Mouse (Mus musculus) forebrain, embryonic 12.5 days (tissue): Measurements from ENCODE around the gene Hba-a1. TPM values are rescaled to one million over a fixed set of nuclear protein-coding genes. Genes with fewer than 3 reads are reported as not detected.

Experiments
- ATAC-seq: fragments of 200-750 bp; cut with Nextera tagmentation; 2 replicates; pipeline ENCODE4 v1.8.0; 2017; ENCODE audit warnings: moderate TSS enrichment; ENCODE audit not compliant: low FRiP score
- H3K27ac ChIP-seq: fragments of 300-500 bp; sonication (generic); 2 replicates; pipeline ENCODE4 v1.5.1; 2016; ENCODE audit warnings: mild to moderate bottlenecking
- H3K27me3 ChIP-seq: fragments of 300-500 bp; sonication (generic); 2 replicates; pipeline ENCODE4 v1.6.1; 2016; ENCODE audit warnings: mild to moderate bottlenecking
- H3K36me3 ChIP-seq: fragments of 300-500 bp; sonication (generic); replicated peaks from 2 replicates; pipeline ENCODE4 v1.6.1; 2016; ENCODE audit warnings: mild to moderate bottlenecking
- H3K4me1 ChIP-seq: fragments of 300-500 bp; sonication (generic); 2 replicates; pipeline ENCODE4 v1.6.1; 2016
- H3K4me2 ChIP-seq: fragments of 300-500 bp; sonication (generic); 2 replicates; pipeline ENCODE4 v1.6.1; 2016; ENCODE audit warnings: mild to moderate bottlenecking, moderate library complexity
- H3K4me3 ChIP-seq: fragments of 300-500 bp; sonication (generic); replicated peaks from 2 replicates; pipeline ENCODE4 v1.5.1; 2016; ENCODE audit warnings: mild to moderate bottlenecking
- H3K9ac ChIP-seq: fragments of 300-500 bp; sonication (generic); 2 replicates; pipeline ENCODE4 v1.6.1; 2016; ENCODE audit warnings: mild to moderate bottlenecking
- H3K9me3 ChIP-seq: fragments of 300-500 bp; sonication (generic); 2 replicates; pipeline ENCODE4 v1.6.1; 2016
- WGBS: fragments of 180-500 bp; shearing (Covaris S2); methylation state at CpG from one replicate; pipeline ENCODE4 v1.1.7; 2016; 5-methylcytosine and 5-hydroxymethylcytosine counted together
- polyA plus RNA-seq: library from polyadenylated mRNA; unstranded; fragments of >200 nt; fragmentation: Nextera tagmentation; extraction: Ambion mirVana; gene quantifications from 2 replicates; pipeline ENCODE4 v1.2.1, GENCODE M21; 2016

The Hba-a1 gene
- polyA plus RNA-seq, 1 experiment from 2014 or later: 2,947 TPM

- H3K4me1 ChIP-seq: no peaks in the 10 kb centered on the region
- H3K36me3 ChIP-seq: peaks cover 72% of the 10 kb centered on the region
- WGBS: 96% methylated on average over 3 of the region's 3 CpGs
- H3K4me2 ChIP-seq: no peak overlapping the region
- H3K9ac ChIP-seq: no peak overlapping the region
- no peak overlapping the region for H3K4me3 ChIP-seq
- H3K27ac ChIP-seq: no peak overlapping the region
- H3K27me3 ChIP-seq: no peaks in the 10 kb centered on the region
- ATAC-seq: no peak
- no peaks in the 10 kb centered on the region for H3K9me3 ChIP-seq
These were observed 39.2 kb upstream of the Hba-a1 start for GRCm38 (mm10) chr11:32244064-32244463.

- Histone ChIP-seq H3K27me3 (no peaks in the 10 kb centered on the region), H3K36me3 (peaks cover 73% of the 10 kb centered on the region), H3K4me1 (no peaks in the 10 kb centered on the region), H3K4me3 (no peak overlapping the region), H3K9me3 (no peaks in the 10 kb centered on the region), H3K4me2 (no peak overlapping the region), H3K27ac (no peak overlapping the region), H3K9ac (no peak overlapping the region)
- no peak for ATAC-seq
- 97% methylated on average over 1 of the region's 1 CpGs for WGBS
These were observed 38.7 kb upstream of the Hba-a1 start for GRCm38 (mm10) chr11:32244617-32245016.

DNA sequence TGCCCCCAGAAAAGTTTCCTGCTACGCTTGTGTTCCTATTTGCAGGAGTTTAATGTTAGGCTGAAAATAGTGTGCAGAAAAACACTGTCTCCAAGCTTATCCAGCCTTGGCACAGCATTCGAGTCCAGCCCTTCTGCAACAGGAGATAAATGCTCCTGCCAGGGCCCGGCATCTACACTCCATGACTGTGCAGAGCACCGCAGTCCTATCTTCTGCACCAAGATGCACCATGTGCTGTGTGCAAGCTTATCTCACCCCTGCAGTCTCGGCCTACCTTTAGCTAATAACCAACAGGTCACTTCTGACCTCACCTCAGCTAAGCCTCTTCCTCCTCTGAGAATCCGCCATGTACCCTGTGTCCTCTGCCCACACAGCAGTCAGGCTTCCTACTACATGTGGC is 37.7 kb upstream of the Hba-a1 start:
- Histone ChIP-seq H3K4me1 (no peaks in the 10 kb centered on the region), H3K27ac (no peak overlapping the region), H3K9me3 (no peaks in the 10 kb centered on the region), H3K36me3 (peaks cover 73% of the 10 kb centered on the region), H3K27me3 (no peaks in the 10 kb centered on the region), H3K4me2 (no peak overlapping the region), H3K4me3 (no peak overlapping the region), H3K9ac (no peak overlapping the region)
- ATAC-seq: no peak
- WGBS: 93% methylated on average over 6 of the region's 6 CpGs

GRCm38 (mm10) chr11:32247068-32247467 is 36.2 kb upstream of the Hba-a1 start:
- peaks cover 72% of the 10 kb centered on the region for H3K36me3 ChIP-seq
- H3K4me1 ChIP-seq: no peaks in the 10 kb centered on the region
- no peaks in the 10 kb centered on the region for H3K9me3 ChIP-seq
- no peak overlapping the region for H3K4me3 ChIP-seq
- no peak for ATAC-seq
- no peak overlapping the region for H3K27ac ChIP-seq
- no peak overlapping the region for H3K9ac ChIP-seq
- no peaks in the 10 kb centered on the region for H3K27me3 ChIP-seq
- no peak overlapping the region for H3K4me2 ChIP-seq

DNA sequence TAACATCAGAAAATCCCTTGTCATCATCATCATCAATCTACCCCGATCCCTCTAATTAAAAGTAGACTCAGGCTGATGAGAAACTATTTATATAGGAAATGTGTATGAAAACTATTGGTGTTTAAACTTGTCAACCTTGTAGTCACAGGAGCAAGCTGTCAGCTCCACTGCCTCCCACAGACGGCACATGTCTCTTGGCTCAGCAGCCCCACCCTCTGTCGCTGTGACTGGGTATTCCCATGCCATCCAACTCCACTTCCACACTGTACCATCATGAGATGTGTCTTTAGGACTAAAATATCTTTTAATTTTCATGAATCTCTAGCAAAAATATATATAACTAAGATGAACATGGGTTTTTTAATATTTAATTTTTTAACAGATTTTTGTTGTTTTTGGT is 35.0 kb upstream of the Hba-a1 start:
- H3K36me3 ChIP-seq: peaks cover 78% of the 10 kb centered on the region

GRCm38 (mm10) chr11:32250880-32251763 is 32.2 kb upstream of the Hba-a1 start:
- peaks cover 73% of the 10 kb centered on the region for H3K36me3 ChIP-seq
- H3K9ac ChIP-seq: no peak overlapping the region
- no peaks in the 10 kb centered on the region for H3K9me3 ChIP-seq
- no peak overlapping the region for H3K4me2 ChIP-seq
- H3K27me3 ChIP-seq: no peaks in the 10 kb centered on the region
- ATAC-seq: no peak
- H3K27ac ChIP-seq: no peak overlapping the region
- H3K4me3 ChIP-seq: no peak overlapping the region
- no peaks in the 10 kb centered on the region for H3K4me1 ChIP-seq
- WGBS: 87% methylated on average over 8 of the region's 8 CpGs

More for the DNA sequence above, 35.0 kb upstream of the Hba-a1 start:
- H3K9me3 ChIP-seq: no peaks in the 10 kb centered on the region
- no peak for ATAC-seq
- 91% methylated on average over 3 of the region's 3 CpGs for WGBS
- no peaks in the 10 kb centered on the region for H3K4me1 ChIP-seq
- H3K4me2 ChIP-seq: no peak overlapping the region
- no peak overlapping the region for H3K4me3 ChIP-seq
- no peak overlapping the region for H3K27ac ChIP-seq
- H3K27me3 ChIP-seq: no peaks in the 10 kb centered on the region
- H3K9ac ChIP-seq: no peak overlapping the region

DNA sequence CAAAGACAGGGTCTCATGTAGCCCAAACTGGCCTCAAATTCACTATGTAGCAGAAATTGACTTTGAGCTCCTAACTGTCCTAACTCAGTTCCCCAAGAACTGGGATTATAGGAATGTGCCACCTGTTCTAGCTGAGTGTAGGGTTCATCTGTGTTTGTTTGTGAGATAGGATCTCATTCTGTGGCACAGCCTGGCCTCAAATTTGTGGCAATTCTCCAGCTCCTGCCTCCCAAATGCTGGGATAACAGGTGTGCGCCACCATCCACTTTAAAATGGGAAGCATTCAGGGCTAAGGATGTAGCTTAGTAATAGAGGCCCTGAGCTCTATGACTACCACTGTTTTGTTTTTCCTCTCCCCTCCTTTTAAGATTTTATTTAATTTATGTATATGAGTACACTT is 30.2 kb upstream of the Hba-a1 start:
- no peaks in the 10 kb centered on the region for H3K9me3 ChIP-seq
- no peaks in the 10 kb centered on the region for H3K4me1 ChIP-seq
- H3K4me2 ChIP-seq: no peak overlapping the region
- H3K36me3 ChIP-seq: peaks cover 55% of the 10 kb centered on the region
- 96% methylated on average over 1 of the region's 1 CpGs for WGBS
- no peaks in the 10 kb centered on the region for H3K27me3 ChIP-seq
- ATAC-seq: no peak
- H3K4me3 ChIP-seq: no peak overlapping the region
- H3K27ac ChIP-seq: no peak overlapping the region
- no peak overlapping the region for H3K9ac ChIP-seq

GRCm38 (mm10) chr11:32256146-32256545 is 27.2 kb upstream of the Hba-a1 start:
- WGBS: 89% methylated on average over 1 of the region's 1 CpGs
- peaks cover 43% of the 10 kb centered on the region for H3K36me3 ChIP-seq
- no peak overlapping the region for H3K27ac ChIP-seq
- H3K4me2 ChIP-seq: no peak overlapping the region
- no peaks in the 10 kb centered on the region for H3K27me3 ChIP-seq
- H3K9me3 ChIP-seq: no peaks in the 10 kb centered on the region
- no peaks in the 10 kb centered on the region for H3K4me1 ChIP-seq
- no peak overlapping the region for H3K9ac ChIP-seq
- no peak for ATAC-seq
- H3K4me3 ChIP-seq: no peak overlapping the region

DNA sequence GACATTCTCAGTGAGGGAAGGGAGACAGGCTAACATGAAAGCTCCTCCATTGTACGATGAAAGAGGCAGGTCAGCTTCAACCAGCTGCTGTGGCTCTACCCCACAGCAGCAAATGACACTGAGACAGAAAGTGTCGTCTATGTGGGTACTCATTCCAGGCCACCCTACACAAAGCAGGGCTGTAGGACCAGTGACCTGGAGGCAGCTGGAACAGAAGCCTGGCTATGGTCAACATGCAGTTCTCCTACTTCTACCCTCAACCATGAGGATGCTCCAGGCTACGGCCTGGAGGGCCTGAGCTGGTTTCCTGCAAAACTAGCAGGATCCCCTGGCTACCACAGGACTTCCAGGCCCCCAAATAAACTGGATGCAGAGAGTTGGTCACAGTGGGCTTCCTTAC is 26.7 kb upstream of the Hba-a1 start:
- Histone ChIP-seq H3K36me3 (peaks cover 40% of the 10 kb centered on the region), H3K4me2 (no peak overlapping the region), H3K4me1 (no peaks in the 10 kb centered on the region), H3K27me3 (no peaks in the 10 kb centered on the region), H3K9ac (no peak overlapping the region), H3K4me3 (no peak overlapping the region), H3K27ac (0 out of 2 replicates have a peak overlapping the region, but pooled peaks have one; percentile 4), H3K9me3 (no peaks in the 10 kb centered on the region)
- 85% methylated on average over 3 of the region's 3 CpGs for WGBS
- ATAC-seq: no peak

GRCm38 (mm10) chr11:32262674-32263415 is 20.5 kb upstream of the Hba-a1 start:
- no peak overlapping the region for H3K27ac ChIP-seq
- no peaks in the 10 kb centered on the region for H3K9me3 ChIP-seq
- no peak for ATAC-seq
- H3K4me3 ChIP-seq: no peak overlapping the region
- H3K36me3 ChIP-seq: peaks cover 19% of the 10 kb centered on the region
- no peak overlapping the region for H3K9ac ChIP-seq
- H3K4me2 ChIP-seq: no peak overlapping the region
- H3K27me3 ChIP-seq: no peaks in the 10 kb centered on the region
- H3K4me1 ChIP-seq: peaks cover 9% of the 10 kb centered on the region
- WGBS: 89% methylated on average over 10 of the region's 10 CpGs

- no peaks in the 10 kb centered on the region for H3K9me3 ChIP-seq
- H3K27ac ChIP-seq: no peak overlapping the region
- peaks cover 14% of the 10 kb centered on the region for H3K4me1 ChIP-seq
- no peak overlapping the region for H3K4me3 ChIP-seq
- H3K4me2 ChIP-seq: no peak overlapping the region
- peaks cover 14% of the 10 kb centered on the region for H3K27me3 ChIP-seq
- WGBS: 97% methylated on average over 3 of the region's 3 CpGs
- no peak for ATAC-seq
- no peak overlapping the region for H3K9ac ChIP-seq
- peaks cover 18% of the 10 kb centered on the region for H3K36me3 ChIP-seq
These were observed 18.1 kb upstream of the Hba-a1 start for GRCm38 (mm10) chr11:32265117-32265738.

DNA sequence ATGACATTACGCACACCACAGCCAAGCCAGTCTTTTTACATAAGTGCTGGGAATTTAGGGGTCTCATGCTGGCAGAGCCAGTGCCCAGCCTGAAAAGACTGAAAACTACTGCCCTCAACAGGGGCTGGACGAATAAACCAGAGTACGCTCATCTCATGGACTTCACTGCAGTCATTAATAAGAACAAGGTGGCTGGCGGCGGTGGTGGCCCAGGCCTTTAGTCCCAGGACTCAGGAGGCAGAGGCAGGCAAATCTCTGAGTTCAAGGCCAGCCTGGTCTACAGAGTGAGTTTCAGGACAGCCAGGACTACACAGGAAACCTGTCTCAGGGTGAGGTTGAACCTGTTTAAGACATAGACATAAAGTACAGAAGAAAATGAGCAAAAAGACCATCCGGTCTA is 17.1 kb upstream of the Hba-a1 start:
- H3K27ac ChIP-seq: no peak overlapping the region
- 90% methylated on average over 6 of the region's 6 CpGs for WGBS
- ATAC-seq: no peak

More for the DNA sequence above, 17.1 kb upstream of the Hba-a1 start:
- peaks cover 14% of the 10 kb centered on the region for H3K27me3 ChIP-seq
- H3K9me3 ChIP-seq: no peaks in the 10 kb centered on the region
- H3K4me1 ChIP-seq: peaks cover 14% of the 10 kb centered on the region
- peaks cover 8% of the 10 kb centered on the region for H3K36me3 ChIP-seq
- H3K9ac ChIP-seq: no peak overlapping the region
- no peak overlapping the region for H3K4me3 ChIP-seq
- H3K4me2 ChIP-seq: no peak overlapping the region
